Mouse (Mus musculus) liver, embryonic 14.5 days (tissue): Measurements from ENCODE around the gene Anks1b. TPM values are rescaled to one million over a fixed set of nuclear protein-coding genes. Genes with fewer than 3 reads are reported as not detected.

Source experiments
- ATAC-seq: fragments of 200-750 bp; cut with Nextera tagmentation; 2 replicates; pipeline ENCODE4 v1.8.0; 2017; ENCODE audit warnings: moderate number of reproducible peaks, mild to moderate bottlenecking, moderate library complexity; ENCODE audit not compliant: insufficient read depth
- DNase-seq, 3 experiments: peaks; one replicate each; pipeline ENCODE4 v3.0.0-alpha.2; 2012 to 2013; ENCODE audit warnings: low read depth in 3 of 3, low spot score in 3 of 3
- H3K27ac ChIP-seq: fragments of 300-500 bp; sonication (generic); 2 replicates; pipeline ENCODE4 v1.5.1; 2014; ENCODE audit warnings: moderate library complexity, mild to moderate bottlenecking, control low read depth, inconsistent platforms
- H3K27me3 ChIP-seq: fragments of 300-500 bp; sonication (generic); 2 replicates; pipeline ENCODE4 v1.6.1; 2014; ENCODE audit warnings: mild to moderate bottlenecking, low read length, moderate library complexity; ENCODE audit not compliant: control insufficient read depth, insufficient read depth
- H3K36me3 ChIP-seq: fragments of 300-500 bp; sonication (generic); replicated peaks from 2 replicates; pipeline ENCODE4 v1.6.1; 2014; ENCODE audit warnings: low read depth; ENCODE audit not compliant: control insufficient read depth, insufficient read depth
- H3K4me1 ChIP-seq, 2 experiments: fragments of 200-500 bp in 1 of 2; fragments of 300-500 bp in 1 of 2; sonication (generic) in 1 of 2; replicated peaks; 2 replicates each; pipeline ENCODE4 v1.6.1; 2012 to 2014; ENCODE audit warnings: antibody characterized with exemption in 1 of 2, inconsistent platforms in 1 of 2, low read length in 1 of 2; ENCODE audit not compliant: control insufficient read depth in 2 of 2, insufficient read depth in 2 of 2
- H3K4me2 ChIP-seq: fragments of 300-500 bp; sonication (generic); 2 replicates; pipeline ENCODE4 v1.6.1; 2014; ENCODE audit warnings: low read depth, mild to moderate bottlenecking, control low read depth, moderate library complexity
- H3K4me3 ChIP-seq, 2 experiments: fragments of 200-500 bp in 1 of 2; fragments of 300-500 bp in 1 of 2; sonication (generic) in 1 of 2; 2 replicates each; pipeline ENCODE4 v1.5.1; 2012 to 2014; ENCODE audit warnings: low read depth in 2 of 2, low read length in 2 of 2, mild to moderate bottlenecking in 2 of 2, control low read depth in 1 of 2, inconsistent platforms in 1 of 2, moderate library complexity in 1 of 2; ENCODE audit not compliant: insufficient read depth in 1 of 2
- H3K9ac ChIP-seq: fragments of 300-500 bp; sonication (generic); replicated peaks from 2 replicates; pipeline ENCODE4 v1.6.1; 2014; ENCODE audit warnings: mild to moderate bottlenecking, control low read depth, moderate library complexity
- H3K9me3 ChIP-seq: fragments of 300-500 bp; sonication (generic); 2 replicates; pipeline ENCODE4 v1.6.1; 2016; ENCODE audit warnings: low read length, mixed read lengths; ENCODE audit not compliant: control insufficient read depth
- CTCF ChIP-seq: IDR thresholded peaks from 2 replicates; pipeline ENCODE4 v1.5.1; 2016; ENCODE audit warnings: antibody characterized with exemption, low read depth, control low read depth
- EP300 ChIP-seq: IDR thresholded peaks from 2 replicates; pipeline ENCODE4 v1.6.1; 2016; ENCODE audit warnings: antibody characterized with exemption, low read depth
- WGBS: fragments of 180-500 bp; shearing (Covaris S2); extraction: QIAGEN DNeasy Blood & Tissue Kit; methylation state at CpG from one replicate; pipeline ENCODE4 v1.1.7; 2014; ENCODE audit not compliant: insufficient replicate concordance; 5-methylcytosine and 5-hydroxymethylcytosine counted together
- polyA plus RNA-seq, 2 experiments: library from polyadenylated mRNA; depleted of rRNA in 1 of 2; stranded (reverse) in 1 of 2; unstranded in 1 of 2; fragments of >200 nt; fragmentation: Nextera tagmentation in 1 of 2; extraction: Ambion mirVana in 1 of 2; gene quantifications; 2 replicates each; pipeline versions ENCODE4 v1.2.1 to v1.2.3; 2012 to 2014

The Anks1b gene
- polyA plus RNA-seq, 2 experiments = not detected

GRCm38 (mm10) chr10:90685367-90685766, 812.1 kb downstream of the Anks1b start:
- no peak overlapping the region for H3K4me2 ChIP-seq
- H3K36me3 ChIP-seq = no peaks in the 10 kb centered on the region
- H3K4me3 ChIP-seq = no peak overlapping the region
- H3K27me3 ChIP-seq = no peaks in the 10 kb centered on the region
- DNase-seq (no peak), ATAC-seq (no peak)
- H3K9me3 ChIP-seq = no peaks in the 10 kb centered on the region
- no peak overlapping the region for H3K9ac ChIP-seq
- no peak overlapping the region for H3K27ac ChIP-seq
- no peaks in the 10 kb centered on the region for H3K4me1 ChIP-seq
- WGBS = 44% methylated on average over 4 of the region's 4 CpGs
- TF ChIP-seq EP300 = no peak

GRCm38 (mm10) chr10:90688153-90688552, 814.8 kb downstream of the Anks1b start:
- Histone ChIP-seq H3K4me3 (no peak overlapping the region), H3K27me3 (no peaks in the 10 kb centered on the region), H3K9me3 (no peaks in the 10 kb centered on the region), H3K4me2 (no peak overlapping the region), H3K9ac (no peak overlapping the region), H3K36me3 (no peaks in the 10 kb centered on the region), H3K27ac (no peak overlapping the region), H3K4me1 (no peaks in the 10 kb centered on the region)
- ATAC-seq (no peak), DNase-seq (no peak)
- 77% methylated on average over 5 of the region's 5 CpGs for WGBS
- no peak for TF ChIP-seq CTCF
- no peak for TF ChIP-seq EP300

GRCm38 (mm10) chr10:90688696-90689252, 815.5 kb downstream of the Anks1b start:
- TF ChIP-seq CTCF (no peak), EP300 (no peak)
- no peaks in the 10 kb centered on the region for H3K4me1 ChIP-seq
- H3K36me3 ChIP-seq = no peaks in the 10 kb centered on the region
- H3K9ac ChIP-seq = no peak overlapping the region
- no peak for ATAC-seq
- no peak overlapping the region for H3K4me3 ChIP-seq
- no peak overlapping the region for H3K27ac ChIP-seq
- H3K9me3 ChIP-seq = no peaks in the 10 kb centered on the region
- H3K27me3 ChIP-seq = no peaks in the 10 kb centered on the region
- no peak for DNase-seq
- H3K4me2 ChIP-seq = no peak overlapping the region
- 69% methylated on average over 13 of the region's 13 CpGs for WGBS

- 47% methylated on average over 11 of the region's 11 CpGs for WGBS
- ATAC-seq = no peak
- DNase-seq = peak in 2 of 3 experiments; percentile 6 to 9
- Histone ChIP-seq H3K4me2 (no peak overlapping the region), H3K9ac (no peak overlapping the region), H3K27ac (no peak overlapping the region), H3K4me1 (no peaks in the 10 kb centered on the region), H3K27me3 (no peaks in the 10 kb centered on the region), H3K9me3 (no peaks in the 10 kb centered on the region), H3K4me3 (no peak overlapping the region), H3K36me3 (no peaks in the 10 kb centered on the region)
- TF ChIP-seq EP300 = no peak
- TF ChIP-seq CTCF = peak; percentile 70
Measured at GRCm38 (mm10) chr10:90689854-90690513, 816.7 kb downstream of the Anks1b start.

- no peak for DNase-seq
- no peak for ATAC-seq
- Histone ChIP-seq H3K9me3 (no peaks in the 10 kb centered on the region), H3K27ac (no peak overlapping the region), H3K4me2 (no peak overlapping the region), H3K36me3 (no peaks in the 10 kb centered on the region), H3K4me3 (no peak overlapping the region), H3K9ac (no peak overlapping the region), H3K27me3 (no peaks in the 10 kb centered on the region), H3K4me1 (no peaks in the 10 kb centered on the region)
- 64% methylated on average over 5 of the region's 5 CpGs for WGBS
- no peak for TF ChIP-seq EP300
- TF ChIP-seq CTCF = no peak
Measured at GRCm38 (mm10) chr10:90696687-90697086, 823.4 kb downstream of the Anks1b start.
